Mouse (Mus musculus) small intestine, adult 2 months (tissue): ENCODE measurements at regions not wholly inside any gene's neighbourhood (a gene's known extent, or its start where the extent isn't known, plus 50 kb on each side); places are given as distances from the start of the nearest gene placed in this dataset.

Source experiments
- CTCF ChIP-seq: fragments of 200-500 bp; IDR thresholded peaks from 2 replicates; pipeline ENCODE4 v1.5.1; 2012; ENCODE audit warnings: low read depth, mild to moderate bottlenecking, control low read depth, inconsistent platforms, low read length, moderate library complexity, mixed read lengths; ENCODE audit not compliant: insufficient replicate concordance, insufficient read length; ENCODE audit errors: extremely low read depth
- POLR2A ChIP-seq: fragments of 200-500 bp; IDR thresholded peaks from 2 replicates; pipeline ENCODE4 v1.6.1; 2012; ENCODE audit warnings: low read depth, mild to moderate bottlenecking, control low read depth, inconsistent platforms, low read length, moderate library complexity

DNA sequence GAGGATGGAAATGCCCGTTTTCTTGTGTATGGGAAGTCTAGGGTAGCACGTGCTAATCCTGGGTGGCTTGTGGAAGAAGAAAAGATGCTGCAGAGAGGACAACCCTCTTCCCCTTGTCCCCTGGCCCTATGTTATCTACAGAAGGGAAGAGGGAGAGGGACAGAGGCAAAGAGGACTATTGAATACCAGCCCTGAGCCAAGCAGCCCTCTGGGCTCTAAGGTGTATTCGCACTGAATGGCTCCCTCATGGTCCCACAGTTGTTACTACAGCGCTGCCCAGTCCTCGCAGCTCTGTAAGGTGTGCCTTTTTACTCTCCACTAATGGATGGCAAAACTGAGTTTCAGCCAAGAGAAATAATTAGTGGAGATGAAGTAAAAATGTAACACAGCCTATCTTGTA is 128.9 kb downstream of the Cd24a start:
- TF ChIP-seq CTCF, result no peak
- TF ChIP-seq POLR2A, result no peak
